Mouse (Mus musculus): ENCODE data around the gene Tcp11l2. TPM values are rescaled to one million over a fixed set of nuclear protein-coding genes. Genes with fewer than 3 reads are reported as not detected.

The Tcp11l2 gene
- 10 to 100 TPM; 21.9 to 23.1 TPM for total RNA-seq (2021)
- long read RNA-seq, experiment 1, transcript Tcp11l2-201 (10 exons, 2,725 nt) = major isoform, 20 of 26 reads
- long read RNA-seq, experiment 1, partial matches to known transcripts = 2 of 26 reads
- long read RNA-seq, experiment 1, other reads (novel, unspliced or antisense) = 4 of 26 reads
- long read RNA-seq, experiment 2, transcript Tcp11l2-201 (10 exons, 2,725 nt) = major isoform, 14 of 16 reads
- long read RNA-seq, experiment 2, partial matches to known transcripts = 0 of 16 reads
- long read RNA-seq, experiment 2, other reads (novel, unspliced or antisense) = 2 of 16 reads

DNA sequence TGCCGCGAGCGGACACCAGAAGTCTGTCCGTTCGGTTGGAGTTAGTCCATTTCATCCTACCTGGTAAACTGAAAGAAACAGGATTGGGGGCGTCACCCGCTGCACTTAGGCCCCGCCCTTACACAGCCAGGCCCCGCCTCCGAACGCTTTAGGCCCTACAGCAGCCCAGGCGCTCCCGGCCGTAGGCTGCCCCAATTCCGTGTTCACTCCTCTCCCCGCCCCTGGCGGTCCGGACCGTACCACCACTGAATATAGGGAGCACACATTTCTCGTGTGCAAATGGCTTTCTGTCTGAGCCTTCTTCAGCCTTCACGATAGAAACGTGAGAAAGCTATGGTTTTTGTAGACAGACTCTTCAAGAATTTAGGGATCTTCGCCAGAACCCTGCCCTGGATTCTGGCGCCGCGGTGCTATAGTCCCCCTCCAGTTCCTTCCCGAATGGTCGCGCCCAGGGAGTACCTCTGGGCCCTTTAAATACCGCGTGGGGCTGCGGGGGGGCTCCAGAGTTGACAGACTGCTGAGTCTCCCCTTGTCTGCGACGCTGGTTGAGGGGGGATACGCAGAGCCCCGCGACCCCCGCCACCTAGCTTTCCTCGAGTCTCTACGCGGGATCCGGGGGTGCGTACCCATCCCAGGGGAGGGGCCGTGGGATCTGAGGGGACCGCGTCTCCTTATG, at the start of gene Tcp11l2:
Tcp11l2 (plus strand) TSS at position 232 of the 676 bp plus-strand sequence.
- peak; percentile 87 to 90 for DNase-seq (ENCODE audit: extremely low spot score in 1 of 2, low spot score in 2 of 2)
- H3K4me3 ChIP-seq = peak within 1 kb of the TSS; percentile 87
- peak within 1 kb of the TSS; percentile 98 for H3K27ac ChIP-seq
- intact Hi-C loops (cut with DNase I) = loop anchor here (1.0 to 5.0 kb wide), 4 partner anchors 44 to 136 kb away; partner anchors contain the start of genes Nuak1 and Polr3b
- TF ChIP-seq CTCF (IDR thresholded peaks at IDR 0.05) = peak; percentile 1; the same call in 1 of the 2 replicates

GRCm38 (mm10) chr10:84527070-84527469, 49.4 kb upstream of the Tcp11l2 start:
- H3K4me3 ChIP-seq = no peak overlapping the region
- no peak overlapping the region for H3K27ac ChIP-seq
- TF ChIP-seq CTCF (IDR thresholded peaks at IDR 0.05) = no peak
- no peak for DNase-seq (ENCODE audit: extremely low spot score in 1 of 2, low spot score in 2 of 2)
- intact Hi-C loops (cut with DNase I) = no loop called here

DNA sequence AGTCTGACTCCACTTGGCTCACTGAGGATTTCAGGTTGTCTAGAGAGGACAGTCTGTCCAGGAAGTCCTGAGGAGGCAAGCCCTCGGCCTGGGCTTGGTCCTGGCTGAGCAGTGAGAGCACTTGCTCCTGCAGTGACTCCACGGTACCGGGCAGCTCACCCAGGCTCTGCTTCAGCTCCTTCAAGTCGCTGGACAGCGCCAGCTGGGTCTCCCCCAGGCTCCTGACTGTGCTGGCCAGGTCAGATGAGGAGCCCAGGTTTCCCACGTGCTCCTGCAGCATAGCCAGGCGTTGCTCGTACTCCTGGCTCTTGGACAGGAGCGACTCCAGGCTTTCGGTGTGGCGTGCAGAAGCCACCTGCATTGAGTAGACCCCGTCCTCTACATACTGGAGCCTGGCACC, 48.8 kb upstream of the Tcp11l2 start:
- no peak overlapping the region for H3K4me3 ChIP-seq
- no peak for TF ChIP-seq CTCF (IDR thresholded peaks at IDR 0.05)
- DNase-seq (ENCODE audit: extremely low spot score in 1 of 2, low spot score in 2 of 2) = no peak
- H3K27ac ChIP-seq = no peak overlapping the region
- intact Hi-C loops (cut with DNase I) = no loop called here

- TF ChIP-seq CTCF (IDR thresholded peaks at IDR 0.05) = no peak
- no peak overlapping the region for H3K27ac ChIP-seq
- intact Hi-C loops (cut with DNase I) = no loop called here
- H3K4me3 ChIP-seq = no peak overlapping the region
- no peak for DNase-seq (ENCODE audit: extremely low spot score in 1 of 2, low spot score in 2 of 2)
Observed at GRCm38 (mm10) chr10:84530388-84530787, 46.0 kb upstream of the Tcp11l2 start.

GRCm38 (mm10) chr10:84531576-84531975, 44.9 kb upstream of the Tcp11l2 start:
- intact Hi-C loops (cut with DNase I) = no loop called here
- TF ChIP-seq CTCF (IDR thresholded peaks at IDR 0.05) = no peak
- no peak for DNase-seq (ENCODE audit: extremely low spot score in 1 of 2, low spot score in 2 of 2)
- no peak overlapping the region for H3K27ac ChIP-seq
- H3K4me3 ChIP-seq = no peak overlapping the region

- peak in 1 of 2 experiments; percentile 36 for DNase-seq (ENCODE audit: extremely low spot score in 1 of 2, low spot score in 2 of 2)
- no peak for TF ChIP-seq CTCF (IDR thresholded peaks at IDR 0.05)
- H3K27ac ChIP-seq = no peak overlapping the region
- intact Hi-C loops (cut with DNase I) = loop anchor here (2.0 kb wide), 1 partner anchor 44 kb away; the partner anchor contains the start of gene Tcp11l2
- peak overlapping the region; percentile 68 for H3K4me3 ChIP-seq
Observed at GRCm38 (mm10) chr10:84532191-84532889, 44.1 kb upstream of the Tcp11l2 start.

- peak overlapping the region; percentile 68 for H3K4me3 ChIP-seq
- intact Hi-C loops (cut with DNase I) = loop anchor here (2.0 kb wide), 1 partner anchor 44 kb away; the partner anchor contains the start of gene Tcp11l2
- DNase-seq (ENCODE audit: extremely low spot score in 1 of 2, low spot score in 2 of 2) = peak; percentile 32 to 49
- H3K27ac ChIP-seq = peak overlapping the region; percentile 37
- no peak; the same call in 1 of the 2 replicates for TF ChIP-seq CTCF (IDR thresholded peaks at IDR 0.05)
Observed at GRCm38 (mm10) chr10:84532911-84533882, 43.2 kb upstream of the Tcp11l2 start.

DNA sequence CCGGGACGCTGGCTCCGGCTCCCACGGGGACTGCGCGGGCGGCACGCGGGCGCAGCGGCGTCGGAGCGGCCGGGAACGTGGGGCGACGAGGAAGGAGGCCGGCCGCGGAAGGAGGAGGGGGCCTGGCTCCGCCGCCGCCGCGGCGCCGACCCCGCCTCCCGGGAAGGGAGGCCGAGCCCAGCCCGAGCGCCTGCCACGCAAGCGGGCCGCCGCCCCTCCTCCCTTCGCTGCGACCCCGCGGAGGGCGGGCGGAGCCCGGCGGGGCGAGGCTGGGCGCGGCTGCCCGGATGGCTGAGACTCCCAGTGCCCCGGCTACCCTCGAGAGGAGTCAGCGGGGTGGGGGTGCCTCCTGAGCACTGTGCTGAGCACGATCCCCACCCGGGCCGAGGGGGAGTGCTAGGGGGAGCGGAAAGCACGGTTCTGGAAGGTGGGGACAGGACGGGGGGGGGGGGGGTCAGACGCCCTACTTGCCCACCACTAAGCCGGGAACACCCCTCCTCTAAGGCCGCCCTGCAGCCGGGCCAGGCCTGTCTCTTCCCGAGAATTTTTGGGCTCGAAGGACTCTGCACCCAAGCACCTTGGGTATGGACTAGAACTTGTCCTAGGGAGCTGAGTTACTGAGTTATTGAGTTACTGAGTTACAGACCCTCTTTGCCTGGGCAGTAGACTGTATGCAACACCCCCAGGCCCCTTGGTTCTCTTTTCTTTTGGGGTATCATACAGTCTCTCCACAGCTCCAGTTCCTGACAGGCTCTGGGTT, 42.3 kb upstream of the Tcp11l2 start, which contains the start of gene Ckap4:
Ckap4 (minus strand) TSS at position 151 of the 760 bp plus-strand sequence.
- Histone ChIP-seq H3K4me3 (peak within 1 kb of the TSS; percentile 68), H3K27ac (peak within 1 kb of the TSS; percentile 37)
- intact Hi-C loops (cut with DNase I) = loop anchor here (2.0 kb wide), 1 partner anchor 43 kb away; the partner anchor contains the start of gene Tcp11l2
- no peak for TF ChIP-seq CTCF (IDR thresholded peaks at IDR 0.05)
- peak; percentile 49 to 57 for DNase-seq (ENCODE audit: extremely low spot score in 1 of 2, low spot score in 2 of 2)

GRCm38 (mm10) chr10:84535458-84535857, 41.0 kb upstream of the Tcp11l2 start:
- Histone ChIP-seq H3K4me3 (no peak overlapping the region), H3K27ac (no peak overlapping the region)
- intact Hi-C loops (cut with DNase I) = no loop called here
- DNase-seq (ENCODE audit: extremely low spot score in 1 of 2, low spot score in 2 of 2) = no peak
- TF ChIP-seq CTCF (IDR thresholded peaks at IDR 0.05) = no peak

GRCm38 (mm10) chr10:84535859-84536258, 40.6 kb upstream of the Tcp11l2 start:
- DNase-seq (ENCODE audit: extremely low spot score in 1 of 2, low spot score in 2 of 2) = no peak
- no peak overlapping the region for H3K27ac ChIP-seq
- TF ChIP-seq CTCF (IDR thresholded peaks at IDR 0.05) = no peak
- intact Hi-C loops (cut with DNase I) = no loop called here
- H3K4me3 ChIP-seq = no peak overlapping the region

All from left cerebral cortex, adult 2 months (tissue).